Mouse (Mus musculus) ES-E14 (cell line): ENCODE measurements around the gene Tmem110. TPM values are rescaled to one million over a fixed set of nuclear protein-coding genes. Genes with fewer than 3 reads are reported as not detected.
A peak's percentile ranks its signal among the peaks of the same experiment; 100 is the strongest.

Experiments
- DNase-seq: peaks from one replicate; pipeline ENCODE4 v3.0.0-alpha.2; 2013; ENCODE audit warnings: low read depth, low spot score
- H3K27ac ChIP-seq: 2 replicates; pipeline ENCODE4 v1.5.1; 2012; ENCODE audit warnings: low read depth, mild to moderate bottlenecking, low read length, moderate library complexity, mixed read lengths; ENCODE audit not compliant: poor library complexity, insufficient read depth, severe bottlenecking
- H3K36me3 ChIP-seq: 2 replicates; pipeline ENCODE4 v1.6.1; 2012; ENCODE audit warnings: mild to moderate bottlenecking, low read length, moderate library complexity, mixed read lengths; ENCODE audit not compliant: control insufficient read depth, poor library complexity, insufficient read depth, severe bottlenecking
- H3K4me1 ChIP-seq, 2 experiments: fragments of 150-350 bp in 1 of 2; sonication (generic) in 1 of 2; 2 replicates each; pipeline ENCODE4 v1.6.1; 2012; ENCODE audit warnings: low read length in 2 of 2, mild to moderate bottlenecking in 1 of 2, mixed read lengths in 1 of 2; ENCODE audit not compliant: control insufficient read depth in 2 of 2, insufficient read depth in 2 of 2, poor library complexity in 1 of 2
- H3K4me3 ChIP-seq, 2 experiments: fragments of 150-350 bp in 1 of 2; sonication (generic) in 1 of 2; 2 replicates each; pipeline ENCODE4 v1.5.1; 2012; ENCODE audit warnings: low read length in 2 of 2, low read depth in 1 of 2, mild to moderate bottlenecking in 1 of 2, mixed read lengths in 1 of 2; ENCODE audit not compliant: insufficient read depth in 1 of 2, poor library complexity in 1 of 2, severe bottlenecking in 1 of 2
- H3K9ac ChIP-seq: 2 replicates; pipeline ENCODE4 v1.6.1; 2012; ENCODE audit warnings: low read depth, mild to moderate bottlenecking, low read length, mixed read lengths; ENCODE audit not compliant: poor library complexity, insufficient read depth, severe bottlenecking
- H3K9me3 ChIP-seq: fragments of 150-350 bp; sonication (generic); 2 replicates; pipeline ENCODE4 v1.6.1; 2012; ENCODE audit warnings: low read depth, mild to moderate bottlenecking, low read length; ENCODE audit not compliant: control insufficient read depth, insufficient read depth
- CHD2 ChIP-seq: IDR thresholded peaks from 2 replicates; pipeline ENCODE4 v1.6.1; 2014; ENCODE audit warnings: mild to moderate bottlenecking, low read depth, low read length, inconsistent platforms
- HCFC1 ChIP-seq: IDR thresholded peaks from 2 replicates; pipeline ENCODE4 v1.6.1; 2012; ENCODE audit warnings: low read length, inconsistent platforms, borderline replicate concordance; ENCODE audit not compliant: insufficient read depth
- MAFK ChIP-seq: IDR thresholded peaks from 2 replicates; pipeline ENCODE4 v1.6.1; 2014; ENCODE audit warnings: mild to moderate bottlenecking, low read depth, low read length, inconsistent platforms; ENCODE audit not compliant: insufficient read depth
- ZC3H11A ChIP-seq: IDR thresholded peaks from 2 replicates; pipeline ENCODE4 v1.6.1; 2012; ENCODE audit warnings: low read depth, mild to moderate bottlenecking, inconsistent platforms, low read length, borderline replicate concordance
- ZNF384 ChIP-seq: IDR thresholded peaks from 2 replicates; pipeline ENCODE4 v1.6.1; 2012; ENCODE audit warnings: low read depth, low read length, inconsistent platforms
- in situ Hi-C, 2 experiments: fragments of 600-800 bp; cut with MboI; formaldehyde crosslinking; loops; one replicate each; pipeline ENCODE4 v1.15.1; 2025; ENCODE audit warnings: low sequenced_read_pairs in 2 of 2, inconsistent platforms in 1 of 2; ENCODE audit not compliant: unreplicated experiment in 2 of 2
- total RNA-seq: library from RNA; depleted of rRNA; stranded (reverse); fragments of 300-350 nt; gene quantifications from 2 replicates; pipeline ENCODE4 v1.2.3, GENCODE M21; 2012

Gene Tmem110
- total RNA-seq, 1 experiment = 21.8 TPM

DNA sequence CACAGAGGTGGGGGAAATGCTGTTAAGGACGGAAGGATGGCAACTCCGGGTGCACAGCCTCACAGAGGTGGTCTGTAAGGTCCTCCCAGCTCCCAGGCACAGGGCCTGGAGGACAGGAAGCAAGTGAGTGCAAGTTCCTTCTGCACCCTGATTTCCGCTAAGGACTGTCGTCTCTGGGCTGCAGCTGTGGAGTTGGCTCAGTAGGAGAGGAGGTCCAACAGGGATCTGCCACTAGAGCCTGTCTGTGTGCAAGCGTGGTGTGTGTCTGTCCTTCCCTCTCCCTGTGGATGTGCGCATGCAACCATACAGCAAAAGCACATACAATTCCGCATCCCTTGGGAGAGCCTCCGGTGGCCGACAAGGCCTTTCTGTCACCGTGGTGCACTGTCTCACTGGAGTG is 51.1 kb downstream of the Tmem110 start:
- Histone ChIP-seq H3K27ac (no peak overlapping the region), H3K9ac (no peak overlapping the region), H3K9me3 (no peaks in the 10 kb centered on the region), H3K36me3 (peaks cover 9% of the 10 kb centered on the region; the same call in 1 of the 2 replicates), H3K4me3 (no peak overlapping the region), H3K4me1 (peaks cover 0 to 12% of the 10 kb centered on the region in 2 experiments; a peak in 2 of 4 replicates)
- in situ Hi-C loops = no loop called here
- TF ChIP-seq ZC3H11A = no peak
- TF ChIP-seq HCFC1 = no peak
- TF ChIP-seq CHD2 = no peak
- TF ChIP-seq ZNF384 = no peak
- no peak for TF ChIP-seq MAFK
- DNase-seq = no peak

DNA sequence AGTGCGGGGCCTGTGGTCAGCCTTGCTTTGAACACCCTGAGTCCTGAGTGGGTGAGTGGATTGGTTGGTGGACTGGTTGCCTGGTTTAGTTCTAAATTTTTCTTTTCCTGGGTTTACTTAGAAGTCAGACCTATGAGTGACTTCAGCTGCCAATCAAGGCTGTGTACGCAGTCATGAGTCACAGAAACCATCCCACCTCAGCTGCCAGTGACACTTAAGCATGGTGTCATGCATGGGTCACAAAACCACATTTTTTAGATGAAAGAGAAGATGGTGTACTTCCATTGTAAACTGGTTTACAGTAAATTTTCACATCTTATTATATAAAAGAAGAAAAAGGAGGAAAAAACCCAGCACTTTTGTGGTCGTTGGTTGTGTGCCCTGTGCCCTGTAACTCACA is 52.4 kb downstream of the Tmem110 start:
- TF ChIP-seq ZNF384 = no peak
- no peak for TF ChIP-seq MAFK
- TF ChIP-seq HCFC1 = no peak
- TF ChIP-seq CHD2 = no peak
- no peak for TF ChIP-seq ZC3H11A
- Histone ChIP-seq H3K27ac (no peak overlapping the region), H3K4me1 (peaks cover 0 to 12% of the 10 kb centered on the region in 2 experiments; a peak in 2 of 4 replicates), H3K4me3 (no peak overlapping the region), H3K9ac (no peak overlapping the region), H3K9me3 (no peaks in the 10 kb centered on the region), H3K36me3 (peaks cover 6% of the 10 kb centered on the region; the same call in 1 of the 2 replicates)
- in situ Hi-C loops = no loop called here
- DNase-seq = no peak

DNA sequence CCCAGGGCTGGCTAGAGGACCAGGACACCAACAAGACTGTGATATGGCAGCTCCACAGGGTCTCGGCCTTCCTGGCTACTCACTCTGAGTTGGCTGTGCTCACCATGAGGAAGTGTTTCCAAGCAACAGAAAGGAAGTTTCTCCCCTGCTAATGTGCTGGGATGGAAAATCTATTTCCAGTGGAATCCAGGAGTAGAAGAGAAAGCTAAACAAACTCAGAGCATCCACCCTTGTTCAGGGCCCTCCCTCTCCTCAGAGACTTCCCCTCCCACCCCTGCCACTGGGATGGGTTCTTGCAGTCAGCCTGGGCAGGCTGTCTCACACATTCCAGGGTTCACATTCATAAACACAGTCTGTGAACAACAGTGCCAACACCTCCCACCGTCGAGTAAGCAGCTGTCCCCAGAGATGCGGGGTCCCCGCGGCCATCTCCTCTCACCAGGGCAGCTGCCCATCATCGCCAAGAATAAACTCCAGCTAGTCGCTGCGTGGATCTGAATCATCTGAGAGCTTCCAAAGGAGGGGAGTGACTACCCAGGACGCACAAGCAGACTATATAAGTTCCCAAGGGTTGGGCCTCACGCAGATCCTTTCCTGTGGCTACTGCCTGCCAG is 53.7 kb downstream of the Tmem110 start, which contains the start of gene Mustn1:
Mustn1 (plus strand) TSS at position 243 of the 614 bp plus-strand sequence.
- DNase-seq = no peak
- Histone ChIP-seq H3K27ac (no peak within 1 kb of the TSS), H3K9ac (no peak within 1 kb of the TSS), H3K9me3 (no peaks in the 10 kb centered on the region), H3K4me1 (peaks cover 0 to 12% of the 10 kb centered on the region in 2 experiments; a peak in 2 of 4 replicates), H3K4me3 (0 out of 4 replicates have a peak within 1 kb of the TSS, but pooled peaks of 1 of the 2 experiments have one; percentile 9), H3K36me3 (peaks cover 3% of the 10 kb centered on the region; the same call in 1 of the 2 replicates)
- TF ChIP-seq ZNF384 (no peak), HCFC1 (no peak), CHD2 (no peak), ZC3H11A (no peak), MAFK (no peak)
- in situ Hi-C loops = no loop called here

DNA sequence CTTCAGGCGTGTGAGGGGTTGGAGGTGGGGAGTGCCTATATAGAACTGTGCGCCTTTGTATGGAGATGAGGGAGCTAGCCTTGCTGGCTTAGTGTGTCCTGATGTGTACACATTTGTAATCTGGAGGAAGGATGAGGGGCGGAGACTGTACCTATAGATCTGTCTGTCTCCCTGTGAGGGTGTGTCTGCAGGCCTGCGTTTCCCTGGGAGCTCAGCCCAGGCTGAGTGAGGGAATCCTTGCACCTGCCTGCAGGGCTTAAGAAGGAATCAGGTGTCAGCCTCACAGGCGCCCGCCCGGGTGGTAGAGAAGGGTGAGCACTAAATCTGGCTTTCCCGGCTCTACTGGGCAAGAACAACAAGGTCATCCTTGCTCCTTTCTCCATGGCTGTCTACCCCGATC is 54.4 kb downstream of the Tmem110 start:
- DNase-seq = peak; percentile 35
- in situ Hi-C loops = no loop called here
- TF ChIP-seq CHD2 = no peak
- TF ChIP-seq ZNF384 = no peak
- no peak for TF ChIP-seq MAFK
- Histone ChIP-seq H3K9ac (no peak overlapping the region), H3K9me3 (no peaks in the 10 kb centered on the region), H3K4me3 (0 out of 4 replicates have a peak overlapping the region, but pooled peaks of 1 of the 2 experiments have one; percentile 9), H3K36me3 (no peaks in the 10 kb centered on the region), H3K27ac (no peak overlapping the region), H3K4me1 (peaks cover 0 to 12% of the 10 kb centered on the region in 2 experiments; a peak in 2 of 4 replicates)
